Mouse (Mus musculus): Measurements from ENCODE around the gene Hebp1.

Hebp1 gene

DNA sequence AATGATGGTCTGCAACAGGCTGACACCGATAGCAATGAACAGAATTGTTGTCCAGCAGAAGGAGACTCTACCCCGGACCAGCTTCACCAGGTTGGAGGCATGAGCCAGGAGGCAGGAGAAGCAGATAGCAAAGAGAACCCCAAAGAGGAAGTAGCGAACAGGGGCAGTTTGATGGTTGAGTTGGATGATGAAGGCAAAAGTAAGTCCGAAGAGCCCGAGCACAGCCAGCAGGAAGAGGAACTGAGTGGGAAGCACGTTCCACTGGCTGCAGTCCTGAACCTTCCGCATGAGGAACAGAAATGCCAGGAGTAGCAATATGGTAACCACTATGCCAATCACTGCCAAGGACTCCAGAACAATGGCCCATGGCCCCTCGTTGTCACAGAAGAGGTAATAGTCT lies 81.3 kb downstream of the Hebp1 start:
- DNase-seq (ENCODE audit: low spot score in 2 of 2), result no peak

DNA sequence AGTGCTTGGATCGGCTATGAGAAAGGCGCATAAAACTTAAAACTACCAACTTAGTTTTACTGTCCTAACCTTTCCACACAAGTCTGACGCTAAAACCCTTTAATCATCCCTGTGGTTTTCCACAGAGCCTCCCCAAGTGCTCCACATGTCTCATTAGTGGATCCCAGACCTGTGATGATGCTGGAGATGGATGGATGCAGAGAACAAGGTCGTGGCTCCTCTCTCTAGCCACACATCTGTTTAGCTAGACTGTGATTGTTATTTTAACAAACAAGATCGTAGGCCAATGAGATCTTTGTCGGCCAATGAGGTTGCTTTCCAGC lies 84.7 kb downstream of the Hebp1 start:
- no peak for DNase-seq (ENCODE audit: low spot score in 2 of 2)

DNA sequence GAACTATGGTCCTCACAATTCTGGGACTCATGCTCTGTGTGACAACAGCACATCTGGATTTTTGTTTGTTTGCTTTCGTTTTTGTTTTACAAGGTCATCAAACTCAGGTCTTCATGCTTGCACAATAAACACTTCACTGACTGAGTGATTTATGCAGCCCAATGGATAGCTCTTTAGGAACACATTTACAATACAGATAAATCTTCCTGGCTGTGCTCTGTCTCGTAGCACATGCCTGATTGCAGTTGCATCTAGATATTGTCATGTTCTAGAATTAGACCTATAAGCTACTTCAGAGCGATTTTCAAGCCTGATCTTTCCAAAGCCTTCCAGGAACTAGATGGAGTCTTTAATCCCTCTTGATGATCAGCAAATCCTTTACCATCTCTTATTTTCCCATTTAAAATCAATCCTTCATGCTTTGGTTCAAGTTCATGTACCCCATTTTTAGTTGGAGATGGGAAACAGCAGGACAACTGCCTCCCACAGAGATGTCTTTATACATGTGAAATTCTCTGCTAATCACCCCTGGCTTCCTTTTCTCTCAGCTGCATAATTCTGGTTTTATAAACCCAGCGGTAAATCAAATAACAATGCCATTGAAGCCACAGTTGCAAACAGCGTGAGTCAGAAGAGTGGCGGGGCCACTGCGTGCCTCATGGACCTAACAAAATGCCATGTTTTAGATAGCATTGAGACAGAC lies 85.3 kb downstream of the Hebp1 start:
- no peak for DNase-seq (ENCODE audit: low spot score in 2 of 2)

DNA sequence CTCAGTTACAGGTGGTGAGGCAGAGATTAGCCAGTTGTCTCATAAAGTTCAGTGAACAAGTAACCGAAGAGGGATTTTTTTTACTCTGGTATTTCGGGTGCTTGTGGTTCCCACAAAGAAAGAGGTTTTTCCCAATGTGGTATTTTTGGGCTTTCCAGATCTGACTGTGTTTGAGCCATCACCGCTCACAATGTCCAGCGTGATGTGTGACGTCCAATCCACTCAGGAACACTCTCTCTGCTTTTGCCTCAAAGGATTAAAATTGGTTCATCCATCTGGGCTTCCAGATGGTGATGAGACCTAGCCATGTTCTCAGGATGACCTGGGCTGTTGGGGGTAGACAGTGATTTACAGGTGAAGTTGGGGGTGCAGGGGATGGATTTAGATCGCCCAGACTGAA lies 90.8 kb downstream of the Hebp1 start:
- no peak for DNase-seq (ENCODE audit: low spot score in 2 of 2)

DNA sequence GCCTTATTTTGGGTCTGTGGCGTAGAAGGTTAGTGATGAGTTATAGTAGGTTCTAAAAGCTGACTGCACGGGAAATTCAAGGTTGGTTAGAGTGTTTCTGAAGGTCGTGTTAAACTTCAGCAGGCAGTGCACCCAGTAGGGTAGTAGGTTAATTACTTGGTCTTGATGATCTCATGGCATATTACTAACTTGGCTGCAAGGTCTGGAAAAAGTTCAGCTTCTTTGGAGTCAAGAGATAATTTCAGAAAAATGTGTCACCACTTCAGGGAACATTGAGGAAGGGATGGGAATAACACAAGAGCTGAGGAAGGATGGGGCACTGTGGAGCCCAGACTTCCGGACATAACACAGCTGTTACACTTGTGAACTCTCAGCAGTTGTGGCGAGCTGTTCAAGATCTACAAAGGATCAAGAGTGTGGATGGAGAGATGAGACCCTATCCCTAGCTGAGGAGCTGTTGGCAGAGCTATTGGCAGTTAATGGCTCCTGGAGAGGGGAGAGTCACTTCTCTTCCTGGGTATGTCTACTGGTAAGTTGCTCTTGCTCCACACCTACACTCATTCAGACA lies 95.0 kb downstream of the Hebp1 start:
- no peak for DNase-seq (ENCODE audit: low spot score in 2 of 2)

DNA sequence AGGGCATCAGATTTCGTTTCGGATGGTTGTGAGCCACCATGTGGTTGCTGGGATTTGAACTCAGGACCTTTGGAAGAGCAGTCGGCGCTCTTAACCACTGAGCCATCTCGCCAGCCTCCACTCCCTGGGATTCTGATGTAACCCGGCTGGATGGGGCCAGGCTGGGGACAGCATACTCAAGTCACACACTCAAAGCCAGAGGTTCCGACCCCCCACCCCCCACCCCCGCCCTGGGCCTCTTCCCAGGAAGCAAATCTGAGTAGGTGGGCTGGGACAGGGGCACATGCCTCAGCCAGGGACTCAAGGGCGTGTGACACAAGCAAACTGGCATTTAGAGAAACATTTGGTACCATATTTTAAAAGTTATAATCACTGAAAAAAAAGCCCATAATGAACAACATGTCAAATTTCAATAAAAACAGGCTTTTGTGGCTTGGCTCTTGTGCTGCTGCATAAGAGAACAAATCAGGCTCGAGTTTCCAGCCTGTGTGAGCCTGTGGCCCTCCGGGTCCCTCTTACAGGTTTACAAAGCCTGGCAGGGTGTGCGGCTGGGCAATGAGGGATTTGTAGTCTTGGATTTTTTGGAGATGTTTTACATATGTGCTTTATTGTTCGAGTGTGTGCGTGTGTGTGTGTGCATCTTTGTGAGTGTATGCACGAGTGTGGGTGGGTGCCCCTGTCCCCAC lies 96.9 kb downstream of the Hebp1 start:
- no peak for DNase-seq (ENCODE audit: low spot score in 2 of 2)

DNA sequence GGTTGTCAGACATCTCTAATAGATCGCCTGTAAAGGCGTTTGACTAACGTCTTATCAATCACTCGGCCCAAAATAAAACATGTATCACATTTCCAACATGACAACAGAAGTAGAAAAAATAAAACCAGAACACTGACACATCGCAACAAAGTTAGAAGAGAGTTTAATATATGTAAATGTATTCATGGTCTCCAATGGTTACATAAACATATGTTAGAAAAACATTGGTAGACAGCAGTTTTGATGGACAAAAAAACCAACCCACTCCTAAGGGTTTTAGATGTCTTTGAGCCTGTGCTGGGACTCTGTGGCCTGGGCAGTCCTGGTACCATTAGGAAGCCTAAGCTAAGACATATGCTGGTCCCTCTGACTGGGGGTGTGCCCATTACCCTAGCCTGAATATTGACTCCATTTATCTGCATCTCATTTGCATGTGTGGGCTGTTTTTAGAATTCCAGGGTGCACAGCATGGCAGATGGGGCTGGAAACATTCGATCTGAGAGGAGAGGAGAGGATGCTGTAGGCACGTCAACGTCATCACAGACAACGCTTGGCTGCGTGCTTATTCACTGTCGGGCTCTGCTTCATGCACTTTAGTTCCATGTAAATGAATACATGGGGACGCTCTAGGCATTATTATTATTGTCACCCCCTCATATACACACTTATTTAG lies 104.9 kb downstream of the Hebp1 start:
- no peak for DNase-seq (ENCODE audit: low spot score in 2 of 2)

DNA sequence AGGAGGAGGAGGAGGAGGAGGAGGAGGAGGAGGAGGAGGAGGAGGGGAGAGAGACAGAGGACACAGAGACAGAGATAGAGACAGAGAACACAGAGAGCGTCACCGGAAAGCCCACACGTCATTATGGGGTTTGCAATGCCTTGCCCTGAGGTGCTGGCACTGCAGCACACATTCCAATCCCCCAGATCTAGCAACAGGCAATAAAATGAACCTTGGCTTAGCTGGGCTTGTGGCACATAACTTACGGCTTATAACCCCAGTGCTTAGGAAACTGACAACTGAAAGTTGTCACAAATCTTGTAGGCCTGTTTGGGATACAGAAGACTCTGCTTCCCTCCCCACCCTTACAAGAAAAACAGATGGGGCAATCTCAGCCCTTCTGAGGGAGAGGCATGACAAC lies 107.2 kb downstream of the Hebp1 start:
- DNase-seq (ENCODE audit: low spot score in 2 of 2), result no peak

DNA sequence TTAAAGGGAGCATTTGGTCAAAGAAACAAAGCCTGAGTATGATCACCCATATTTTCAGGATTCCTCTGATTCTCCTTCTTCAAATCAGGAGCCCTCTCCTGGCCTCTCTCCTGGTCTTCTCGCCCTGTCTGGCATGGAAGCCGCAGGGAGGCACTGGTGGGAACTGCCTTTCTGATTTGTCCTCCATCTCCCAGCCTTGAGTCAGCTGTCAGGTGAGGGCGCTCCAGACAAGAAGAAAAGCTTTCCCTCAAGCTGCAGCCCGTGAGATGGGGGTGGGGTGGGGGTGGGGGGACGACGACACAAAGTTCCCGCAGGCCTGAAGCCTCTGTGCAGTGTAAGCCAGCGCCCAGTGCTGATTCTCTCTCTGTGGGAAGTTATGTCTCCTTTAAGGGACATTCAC lies 108.0 kb downstream of the Hebp1 start:
- DNase-seq (ENCODE audit: low spot score in 2 of 2), result no peak

DNA sequence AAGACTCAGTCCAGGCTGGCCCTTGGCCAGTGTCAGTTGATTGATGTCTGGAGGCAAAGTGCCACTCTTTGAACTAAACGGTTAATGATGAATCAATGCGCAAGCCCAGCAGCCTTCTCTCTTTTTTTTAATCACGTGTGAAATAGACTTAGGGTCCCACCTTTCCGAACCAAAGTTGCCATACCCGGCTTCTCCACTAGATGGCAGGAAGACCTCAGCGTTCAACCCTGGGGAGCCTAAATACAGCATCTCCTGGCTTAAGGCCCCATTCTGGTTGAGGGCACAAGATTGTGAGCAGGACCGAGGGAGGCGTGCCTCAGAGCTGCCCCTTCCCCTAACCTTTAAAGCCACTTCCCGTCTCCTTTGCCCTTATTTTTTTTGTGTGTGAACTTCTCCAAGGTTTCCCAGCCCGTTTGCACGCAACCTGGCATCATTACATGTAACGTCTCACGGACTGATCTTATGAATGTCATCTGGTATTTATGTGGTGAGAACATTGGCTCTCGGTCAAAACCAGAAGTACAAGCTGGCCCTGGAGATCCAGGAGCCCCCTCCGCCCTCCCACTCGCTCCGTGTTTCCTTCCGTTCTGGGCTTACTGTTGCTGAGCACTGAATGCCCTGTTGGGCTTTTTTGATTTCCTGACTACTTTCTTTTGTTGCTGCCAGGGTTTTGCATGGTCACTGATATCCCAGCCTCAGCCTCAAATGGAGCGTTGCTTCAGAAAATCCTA lies 109.9 kb downstream of the Hebp1 start:
- DNase-seq (ENCODE audit: low spot score in 2 of 2), result peak; percentile 53 to 72

All from urinary bladder, adult 18-20 months (tissue).